Mouse (Mus musculus) kidney, postnatal 14 days (tissue): Measurements from ENCODE around the gene Gga1.
"Not testable (repeated sequence)": the region's sequence is repeated elsewhere in the genome, so short reads cannot be mapped to it uniquely, and the experiment has no call there.

ENCODE experiments used
- DNase-seq: peaks from one replicate; pipeline ENCODE4 v3.0.0; 2022; ENCODE audit warnings: mixed read lengths

Gene Gga1

DNA sequence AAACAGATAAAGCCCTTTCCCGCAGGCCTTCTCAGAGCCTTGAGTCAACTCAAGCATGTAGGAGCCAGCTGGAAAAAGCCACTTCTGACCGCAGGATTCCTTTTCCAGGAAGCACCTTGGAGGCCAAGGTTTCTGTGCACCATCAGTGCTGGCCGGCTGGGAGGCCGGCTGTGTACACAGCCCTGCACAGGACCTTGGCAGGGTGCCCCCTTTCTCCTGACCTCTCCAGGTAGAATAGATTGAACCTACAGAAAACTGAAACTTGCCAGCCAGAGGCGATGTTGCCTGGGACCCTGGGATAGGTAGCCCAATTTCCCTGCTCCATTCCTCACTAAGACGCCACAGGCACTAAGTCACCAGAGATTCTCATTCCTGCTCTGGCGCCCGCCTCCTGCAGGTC, 31.1 kb upstream of the Gga1 start:
- peak; percentile 64 for DNase-seq

DNA sequence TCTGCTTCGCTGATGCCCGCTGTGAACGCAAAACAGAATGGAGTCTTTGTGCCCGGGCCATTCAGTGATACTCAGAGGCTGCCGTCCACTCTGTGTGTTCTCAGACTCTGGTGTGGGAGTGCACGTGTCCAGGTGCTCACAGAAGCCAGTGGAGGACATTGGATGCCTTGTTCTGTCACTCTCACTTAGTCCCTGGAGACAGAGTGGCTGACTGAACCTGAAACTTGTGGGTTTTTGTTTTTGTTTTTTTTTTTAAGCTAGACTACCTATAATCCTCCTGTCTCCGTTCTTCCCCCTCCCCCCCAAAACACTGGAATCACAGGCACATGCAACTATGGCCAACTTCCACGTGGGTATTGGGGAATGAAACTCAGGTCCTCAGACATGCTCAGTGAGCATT, 30.6 kb upstream of the Gga1 start:
- DNase-seq: no peak

DNA sequence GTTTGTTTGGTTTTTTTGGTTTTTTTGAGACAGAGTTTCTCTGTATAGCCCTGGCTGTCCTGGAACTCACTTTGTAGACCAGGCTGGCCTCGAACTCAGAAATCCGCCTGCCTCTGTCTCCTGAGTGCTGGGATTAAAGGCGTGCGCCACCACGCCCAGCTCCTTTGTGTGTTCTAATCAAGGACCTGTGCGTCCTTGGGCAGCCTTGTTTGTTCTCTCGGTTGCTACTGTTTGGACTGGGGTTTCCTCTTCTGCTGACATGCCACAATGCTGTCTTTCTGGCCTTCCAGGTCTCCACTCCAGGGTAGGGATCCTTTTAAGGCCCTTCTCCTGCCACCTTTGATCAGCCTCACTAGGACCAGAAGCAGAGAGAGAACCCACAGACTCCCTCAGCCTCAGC, 30.2 kb upstream of the Gga1 start:
- not testable (repeated sequence) for DNase-seq

- peak; percentile 90 for DNase-seq
Measured at GRCm38 (mm10) chr15:78848467-78848866, 28.5 kb upstream of the Gga1 start.

- DNase-seq: no peak
Measured at GRCm38 (mm10) chr15:78849485-78849884, 27.5 kb upstream of the Gga1 start.

DNA sequence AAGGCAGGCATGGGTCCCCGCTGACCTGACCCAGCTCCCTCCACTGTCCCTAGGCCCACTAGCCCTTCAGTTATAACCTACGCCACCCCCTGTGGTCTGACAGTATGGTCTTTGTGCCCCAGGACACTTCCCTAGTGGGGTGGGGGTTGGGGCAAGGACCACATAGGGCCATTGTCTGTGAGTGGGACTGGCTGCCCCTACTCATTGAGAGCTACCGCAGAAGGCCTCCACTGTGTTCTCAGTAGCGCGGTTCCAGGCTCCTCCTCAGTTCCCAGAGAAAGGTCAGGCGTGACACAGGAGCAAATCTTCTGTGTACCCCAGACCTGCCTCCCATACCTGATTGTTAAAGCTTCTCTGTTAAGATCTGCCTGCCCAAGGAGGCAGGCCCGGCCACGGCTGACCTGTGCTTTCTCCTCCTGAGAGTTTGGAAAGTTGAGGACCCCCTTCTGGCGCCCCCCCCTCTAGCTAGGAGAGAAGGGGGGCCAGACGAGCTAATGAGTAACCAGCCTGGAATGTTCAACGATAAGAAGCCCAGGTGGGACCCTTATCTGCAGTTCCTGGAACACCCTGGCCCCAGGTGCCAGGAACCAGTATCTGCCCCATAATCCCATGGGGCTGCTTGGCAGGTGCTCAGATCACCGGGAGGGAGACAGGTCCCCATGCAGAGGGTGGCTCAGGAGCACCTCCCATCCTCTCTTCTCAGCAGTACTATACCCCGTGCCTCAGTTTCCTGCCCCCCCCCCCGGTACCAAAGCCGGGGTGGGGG, 26.7 kb upstream of the Gga1 start:
- no peak for DNase-seq

- no peak for DNase-seq
Measured at GRCm38 (mm10) chr15:78850944-78851343, 26.0 kb upstream of the Gga1 start.

GRCm38 (mm10) chr15:78851505-78852153, 25.4 kb upstream of the Gga1 start:
- DNase-seq: peak; percentile 93

- no peak for DNase-seq
Measured at GRCm38 (mm10) chr15:78855303-78855965, 21.6 kb upstream of the Gga1 start, which contains the start of gene Lgals2. Gene Lgals2, minus strand, starts transcription at chr15:78855529.

DNA sequence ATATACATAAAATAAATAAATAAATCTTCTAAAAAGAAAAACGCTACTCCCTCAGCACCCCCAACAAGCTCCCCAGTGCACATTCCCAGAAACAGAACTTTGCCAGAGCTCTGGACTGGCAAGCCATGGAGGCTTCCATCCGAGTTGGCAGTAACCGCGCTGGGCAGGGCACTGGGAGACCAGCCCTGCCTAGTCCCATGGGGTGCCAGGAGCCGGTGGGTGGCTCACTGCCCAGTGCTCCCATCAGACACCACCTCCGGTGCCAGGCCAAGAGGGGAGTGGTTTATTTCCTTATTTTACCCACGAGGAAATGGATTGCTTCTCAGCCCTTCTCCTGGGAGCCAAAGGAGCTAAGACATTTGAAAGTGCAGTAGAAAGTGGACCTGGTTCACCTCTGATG, 20.0 kb upstream of the Gga1 start:
- DNase-seq: no peak

DNA sequence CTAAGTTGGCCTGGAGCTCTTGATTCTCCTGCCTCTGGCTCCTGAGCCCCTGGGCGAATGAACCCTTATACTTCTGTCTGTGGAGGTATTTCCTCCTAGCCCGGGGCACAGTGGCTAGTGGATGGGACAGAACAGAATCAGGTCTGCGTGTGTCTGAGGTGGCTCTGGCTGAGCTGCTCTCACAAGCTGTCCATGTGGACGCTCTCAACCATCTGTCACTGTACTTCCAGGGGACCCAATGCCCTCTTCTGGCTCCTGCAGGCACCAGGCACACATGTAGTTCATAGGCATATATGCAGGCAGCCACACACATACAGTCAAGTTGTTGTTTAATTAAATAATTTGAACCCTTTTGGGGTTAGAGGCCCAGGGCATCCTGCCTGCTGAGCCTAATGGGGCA, 17.7 kb upstream of the Gga1 start:
- DNase-seq: no peak

DNA sequence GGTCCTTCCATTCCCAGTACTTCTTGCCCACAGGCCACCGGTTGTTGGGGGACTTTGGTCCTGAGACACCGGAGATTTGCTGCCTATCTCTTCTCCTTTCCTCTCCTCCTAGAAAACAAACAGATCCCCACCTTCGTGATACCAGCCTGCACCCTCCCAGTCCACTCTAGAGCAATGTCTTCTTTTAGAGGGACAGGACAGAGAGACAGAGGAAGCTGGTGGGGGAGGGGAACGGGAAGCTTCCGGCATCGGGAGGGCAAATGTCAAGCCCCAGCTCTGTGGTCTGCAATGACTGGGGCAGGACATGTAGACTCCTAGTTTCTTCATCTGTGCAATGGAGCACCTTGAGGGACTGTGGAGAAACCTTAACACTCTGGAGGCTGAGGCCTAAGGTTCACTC, 17.3 kb upstream of the Gga1 start:
- DNase-seq: no peak

GRCm38 (mm10) chr15:78862280-78862679, 14.7 kb upstream of the Gga1 start:
- no peak for DNase-seq

- no peak for DNase-seq
Measured at GRCm38 (mm10) chr15:78863154-78863553, 13.8 kb upstream of the Gga1 start.

GRCm38 (mm10) chr15:78863852-78864253, 13.1 kb upstream of the Gga1 start:
- no peak for DNase-seq

GRCm38 (mm10) chr15:78868398-78868797, 8.6 kb upstream of the Gga1 start:
- peak; percentile 77 for DNase-seq

GRCm38 (mm10) chr15:78868826-78869233, 8.2 kb upstream of the Gga1 start:
- no peak for DNase-seq

DNA sequence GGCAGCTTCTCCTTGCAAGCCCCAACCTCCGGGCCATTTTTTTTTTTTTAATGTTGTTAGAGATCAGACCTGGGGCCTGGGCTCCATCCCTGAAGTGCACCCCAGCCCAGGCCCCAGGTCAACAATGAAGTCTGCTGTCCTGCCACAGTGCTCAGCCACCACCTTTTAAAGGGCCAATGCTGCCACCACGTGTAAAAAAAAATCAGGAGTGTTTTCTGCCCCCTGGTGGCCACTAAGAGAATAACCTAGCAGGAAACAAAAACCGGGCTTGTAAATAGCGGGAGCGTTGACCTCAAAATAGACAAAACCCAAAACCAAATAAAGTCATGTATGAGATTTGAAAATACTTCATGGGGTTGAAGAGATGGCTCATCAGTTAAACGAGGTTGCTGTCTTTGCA, 7.2 kb upstream of the Gga1 start:
- peak; percentile 71 for DNase-seq

GRCm38 (mm10) chr15:78872021-78872608, 4.9 kb upstream of the Gga1 start:
- no peak for DNase-seq

DNA sequence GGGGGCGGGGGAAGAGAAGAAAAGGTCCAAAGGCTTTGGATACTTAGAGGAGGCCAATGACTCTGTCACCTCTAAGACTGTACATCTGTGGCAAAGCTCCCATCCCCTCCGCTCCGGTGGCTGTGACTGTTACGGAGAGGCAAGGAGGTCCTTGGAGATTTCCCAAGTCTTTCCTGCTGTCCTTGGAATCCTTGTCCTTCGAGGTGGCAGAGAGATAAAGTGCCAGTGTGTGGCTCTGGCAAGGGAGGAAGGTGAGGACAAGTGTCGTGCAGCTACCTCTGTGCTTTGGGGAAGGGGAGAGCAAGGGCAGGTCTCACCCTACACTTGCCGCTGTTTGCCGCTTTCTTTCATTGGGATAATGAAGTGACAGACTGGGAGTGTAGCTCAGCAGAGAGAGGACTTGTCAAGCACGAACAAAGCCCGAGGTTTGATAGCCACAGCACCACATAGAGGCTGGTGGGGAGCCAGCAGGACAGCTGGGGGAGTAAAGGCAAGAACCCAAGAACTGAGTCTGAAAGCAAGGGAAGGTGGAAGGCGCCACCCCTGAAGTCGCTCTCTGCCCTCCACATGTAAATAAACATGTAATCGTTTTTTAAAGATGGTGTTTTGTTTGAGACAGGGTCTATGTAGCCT, 3.1 kb upstream of the Gga1 start:
- no peak for DNase-seq

DNA sequence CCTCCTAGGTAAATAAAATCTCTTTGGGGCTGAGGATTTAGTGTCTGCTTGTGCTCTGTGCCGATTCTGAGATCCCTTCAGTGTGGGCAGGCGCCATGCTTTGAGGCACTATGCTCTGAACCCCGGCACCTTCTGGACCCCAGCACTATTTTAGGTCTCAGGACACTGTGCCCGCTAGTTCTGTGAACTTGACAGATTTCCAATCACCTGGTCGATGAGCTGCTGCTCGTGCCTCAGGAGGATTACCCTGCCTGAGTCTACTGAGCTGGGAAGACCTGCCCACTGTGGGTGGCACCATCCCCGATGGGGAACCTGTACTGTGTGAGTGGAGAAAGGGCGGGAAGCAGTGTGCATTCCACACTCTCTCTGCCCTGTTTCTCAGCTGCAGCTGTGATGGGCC, 2.0 kb upstream of the Gga1 start:
- DNase-seq: no peak

GRCm38 (mm10) chr15:78875537-78875936, 1.5 kb upstream of the Gga1 start:
- no peak for DNase-seq

- DNase-seq: peak; percentile 93
Measured at GRCm38 (mm10) chr15:78876258-78876696, 713 bp upstream of the Gga1 start.
